Mouse (Mus musculus) limb, embryonic 14.5 days (tissue): Measurements from ENCODE around the gene Tekt5. TPM values are rescaled to one million over a fixed set of nuclear protein-coding genes. Genes with fewer than 3 reads are reported as not detected.

Experiments used
- ATAC-seq: fragments of 200-750 bp; cut with Nextera tagmentation; 2 replicates; pipeline ENCODE4 v1.8.0; 2017; ENCODE audit warnings: low read depth, moderate number of reproducible peaks, moderate TSS enrichment; ENCODE audit not compliant: low FRiP score
- DNase-seq: peaks from one replicate; pipeline ENCODE4 v3.0.0-alpha.2; 2015; ENCODE audit warnings: low spot score
- H3K27ac ChIP-seq: fragments of 300-500 bp; sonication (generic); replicated peaks from 2 replicates; pipeline ENCODE4 v1.5.1; 2014; ENCODE audit warnings: low read depth, mild to moderate bottlenecking, low read length, moderate library complexity, mixed read lengths
- H3K27me3 ChIP-seq: fragments of 300-500 bp; sonication (generic); 2 replicates; pipeline ENCODE4 v1.6.1; 2014; ENCODE audit warnings: low read length, mixed read lengths; ENCODE audit not compliant: control insufficient read depth, insufficient read depth
- H3K36me3 ChIP-seq: fragments of 300-500 bp; sonication (generic); 2 replicates; pipeline ENCODE4 v1.6.1; 2014; ENCODE audit warnings: mild to moderate bottlenecking, low read length, moderate library complexity, mixed read lengths; ENCODE audit not compliant: control insufficient read depth, insufficient read depth
- H3K4me1 ChIP-seq: fragments of 300-500 bp; sonication (generic); 2 replicates; pipeline ENCODE4 v1.6.1; 2014; ENCODE audit warnings: antibody characterized with exemption, low read length, mixed read lengths; ENCODE audit not compliant: control insufficient read depth, insufficient read depth
- H3K4me2 ChIP-seq: fragments of 300-500 bp; sonication (generic); replicated peaks from 2 replicates; pipeline ENCODE4 v1.6.1; 2014; ENCODE audit warnings: low read depth, mild to moderate bottlenecking, low read length, moderate library complexity; ENCODE audit not compliant: severe bottlenecking
- H3K4me3 ChIP-seq: fragments of 300-500 bp; sonication (generic); replicated peaks from 2 replicates; pipeline ENCODE4 v1.5.1; 2014; ENCODE audit warnings: low read length
- H3K9ac ChIP-seq: fragments of 300-500 bp; sonication (generic); 2 replicates; pipeline ENCODE4 v1.6.1; 2014; ENCODE audit warnings: mild to moderate bottlenecking, low read depth, low read length, moderate library complexity; ENCODE audit not compliant: severe bottlenecking
- H3K9me3 ChIP-seq: fragments of 300-500 bp; sonication (generic); 2 replicates; pipeline ENCODE4 v1.6.1; 2016; ENCODE audit warnings: low read length; ENCODE audit not compliant: control insufficient read depth
- POLR2A ChIP-seq: fragments of 200-500 bp; IDR thresholded peaks from 2 replicates; pipeline ENCODE4 v1.8.0; 2012; ENCODE audit warnings: inconsistent platforms, mild to moderate bottlenecking, moderate library complexity, borderline replicate concordance; ENCODE audit not compliant: insufficient read depth, insufficient read length; ENCODE audit errors: extremely low read depth
- WGBS: fragments of 180-500 bp; shearing (Covaris S2); extraction: QIAGEN DNeasy Blood & Tissue Kit; methylation state at CpG from one replicate; pipeline ENCODE4 v1.1.7; 2014; 5-methylcytosine and 5-hydroxymethylcytosine counted together
- polyA plus RNA-seq, 2 experiments: library from polyadenylated mRNA; depleted of rRNA in 1 of 2; stranded (reverse) in 1 of 2; unstranded in 1 of 2; fragments of >200 nt; fragmentation: Nextera tagmentation in 1 of 2; extraction: Ambion mirVana in 1 of 2; gene quantifications; 2 replicates each; pipeline versions ENCODE4 v1.2.1 to v1.2.3; 2012 to 2014

Gene Tekt5
- polyA plus RNA-seq, 2 experiments = 1.4 to 2.0 TPM

- ATAC-seq (no peak), DNase-seq (no peak)
- Histone ChIP-seq H3K36me3 (no peaks in the 10 kb centered on the region), H3K4me3 (no peak overlapping the region), H3K9ac (no peak overlapping the region), H3K4me2 (no peak overlapping the region), H3K27ac (no peak overlapping the region), H3K4me1 (no peaks in the 10 kb centered on the region), H3K27me3 (no peaks in the 10 kb centered on the region), H3K9me3 (no peaks in the 10 kb centered on the region)
- WGBS = 93% methylated on average over 19 of the region's 19 CpGs
- no peak for TF ChIP-seq POLR2A
Observed at GRCm38 (mm10) chr16:10336454-10337421, 58.6 kb downstream of the Tekt5 start.

GRCm38 (mm10) chr16:10335953-10336352 is 59.3 kb downstream of the Tekt5 start:
- H3K4me1 ChIP-seq = no peaks in the 10 kb centered on the region
- H3K4me2 ChIP-seq = no peak overlapping the region
- TF ChIP-seq POLR2A = no peak
- no peak overlapping the region for H3K9ac ChIP-seq
- H3K4me3 ChIP-seq = no peak overlapping the region
- DNase-seq = no peak
- no peaks in the 10 kb centered on the region for H3K36me3 ChIP-seq
- no peaks in the 10 kb centered on the region for H3K27me3 ChIP-seq
- H3K27ac ChIP-seq = no peak overlapping the region
- 93% methylated on average over 2 of the region's 2 CpGs for WGBS
- no peaks in the 10 kb centered on the region for H3K9me3 ChIP-seq
- ATAC-seq = no peak

- Histone ChIP-seq H3K9me3 (no peaks in the 10 kb centered on the region), H3K27me3 (no peaks in the 10 kb centered on the region), H3K9ac (no peak overlapping the region), H3K4me3 (no peak overlapping the region), H3K4me2 (no peak overlapping the region), H3K27ac (no peak overlapping the region), H3K4me1 (no peaks in the 10 kb centered on the region), H3K36me3 (no peaks in the 10 kb centered on the region)
- TF ChIP-seq POLR2A = no peak
- 41% methylated on average over 7 of the region's 7 CpGs for WGBS
- no peak for ATAC-seq
- DNase-seq = no peak
Observed at GRCm38 (mm10) chr16:10332732-10333131, 62.6 kb downstream of the Tekt5 start.

- WGBS = 68% methylated on average over 12 of the region's 12 CpGs
- no peak for TF ChIP-seq POLR2A
- Histone ChIP-seq H3K4me1 (no peaks in the 10 kb centered on the region), H3K27ac (no peak overlapping the region), H3K9ac (no peak overlapping the region), H3K4me2 (no peak overlapping the region), H3K9me3 (no peaks in the 10 kb centered on the region), H3K36me3 (no peaks in the 10 kb centered on the region), H3K4me3 (no peak overlapping the region), H3K27me3 (no peaks in the 10 kb centered on the region)
- DNase-seq (no peak), ATAC-seq (no peak)
Observed at GRCm38 (mm10) chr16:10330586-10331495, 64.4 kb downstream of the Tekt5 start.
